Mouse (Mus musculus) embryonic facial prominence, embryonic 10.5 days (tissue): Measurements from ENCODE around the gene Coq3. TPM values are rescaled to one million over a fixed set of nuclear protein-coding genes. Genes with fewer than 3 reads are reported as not detected.
A peak's percentile ranks its signal among the peaks of the same experiment; 100 is the strongest.

Experiments used
- DNase-seq: peaks from one replicate; pipeline ENCODE4 v3.0.0-alpha.2; 2017; ENCODE audit warnings: low spot score
- H3K27ac ChIP-seq: fragments of 300-500 bp; sonication (generic); replicated peaks from 2 replicates; pipeline ENCODE4 v1.5.1; 2016; ENCODE audit warnings: mild to moderate bottlenecking
- H3K27me3 ChIP-seq: fragments of 300-500 bp; sonication (generic); replicated peaks from 2 replicates; pipeline ENCODE4 v1.6.1; 2016; ENCODE audit warnings: low read depth, mild to moderate bottlenecking; ENCODE audit not compliant: poor library complexity, severe bottlenecking
- H3K36me3 ChIP-seq: fragments of 300-500 bp; sonication (generic); replicated peaks from 2 replicates; pipeline ENCODE4 v1.6.1; 2016; ENCODE audit warnings: mild to moderate bottlenecking, moderate library complexity
- H3K4me1 ChIP-seq: fragments of 300-500 bp; sonication (generic); 2 replicates; pipeline ENCODE4 v1.6.1; 2016
- H3K4me3 ChIP-seq: fragments of 300-500 bp; sonication (generic); 2 replicates; pipeline ENCODE4 v1.5.1; 2016; ENCODE audit warnings: mild to moderate bottlenecking, moderate library complexity
- H3K9me3 ChIP-seq: fragments of 300-500 bp; sonication (generic); 2 replicates; pipeline ENCODE4 v1.6.1; 2016; ENCODE audit warnings: mild to moderate bottlenecking
- WGBS: fragments of 180-500 bp; shearing (Covaris S2); methylation state at CpG from one replicate; pipeline ENCODE4 v1.1.7; 2016; 5-methylcytosine and 5-hydroxymethylcytosine counted together
- polyA plus RNA-seq: library from polyadenylated mRNA; unstranded; fragments of >200 nt; fragmentation: Nextera tagmentation; extraction: Ambion mirVana; gene quantifications from 2 replicates; pipeline ENCODE4 v1.2.1, GENCODE M21; 2016

Coq3 gene
- polyA plus RNA-seq: 12.2 TPM in 2 replicates

- H3K4me1 ChIP-seq: no peaks in the 10 kb centered on the region
- under 1% methylated on average over 51 of the region's 51 CpGs for WGBS
Measured at GRCm38 (mm10) chr4:21879565-21880220, at the start of gene Coq3. TSS of gene Coq3 (plus strand) at chr4:21879673.

GRCm38 (mm10) chr4:21832844-21833243 is 46.6 kb upstream of the Coq3 start:
- Histone ChIP-seq H3K27me3 (no peaks in the 10 kb centered on the region), H3K4me3 (no peak overlapping the region), H3K4me1 (no peaks in the 10 kb centered on the region), H3K27ac (no peak overlapping the region), H3K9me3 (no peaks in the 10 kb centered on the region), H3K36me3 (peaks cover 39% of the 10 kb centered on the region)
- DNase-seq: no peak
- 93% methylated on average over 8 of the region's 8 CpGs for WGBS

More at GRCm38 (mm10) chr4:21879565-21880220, at the start of gene Coq3:
- H3K9me3 ChIP-seq: no peaks in the 10 kb centered on the region
- H3K27me3 ChIP-seq: no peaks in the 10 kb centered on the region
- DNase-seq: peak; percentile 86
- H3K27ac ChIP-seq: peak within 1 kb of the TSS; percentile 93
- peaks cover 25% of the 10 kb centered on the region for H3K36me3 ChIP-seq
- H3K4me3 ChIP-seq: peak within 1 kb of the TSS; percentile 78

GRCm38 (mm10) chr4:21847481-21848286 is 31.8 kb upstream of the Coq3 start, which contains the start of gene Pnisr:
TSS of gene Pnisr (plus strand) at chr4:21847583.
- DNase-seq: peak; percentile 93
- Histone ChIP-seq H3K4me1 (peaks cover 16% of the 10 kb centered on the region), H3K27ac (peak within 1 kb of the TSS; percentile 99), H3K27me3 (no peaks in the 10 kb centered on the region), H3K9me3 (no peaks in the 10 kb centered on the region), H3K4me3 (peak within 1 kb of the TSS; percentile 90), H3K36me3 (peaks cover 5% of the 10 kb centered on the region; the same call in 1 of the 2 replicates)
- under 1% methylated on average over 50 of the region's 50 CpGs for WGBS

- DNase-seq: peak; percentile 93
- peaks cover 16% of the 10 kb centered on the region for H3K4me1 ChIP-seq
- peaks cover 9% of the 10 kb centered on the region; the same call in 1 of the 2 replicates for H3K36me3 ChIP-seq
- H3K9me3 ChIP-seq: no peaks in the 10 kb centered on the region
- peak overlapping the region; percentile 90 for H3K4me3 ChIP-seq
- under 1% methylated on average over 24 of the region's 24 CpGs for WGBS
- H3K27me3 ChIP-seq: no peaks in the 10 kb centered on the region
- H3K27ac ChIP-seq: peak overlapping the region; percentile 99
Measured at GRCm38 (mm10) chr4:21848287-21848630, 31.2 kb upstream of the Coq3 start.

- WGBS: 57% methylated on average over 1 of the region's 1 CpGs
Measured at GRCm38 (mm10) chr4:21857481-21857880, 22.0 kb upstream of the Coq3 start.

GRCm38 (mm10) chr4:21865226-21865625 is 14.2 kb upstream of the Coq3 start:
- Histone ChIP-seq H3K27ac (no peak overlapping the region), H3K36me3 (peaks cover 95% of the 10 kb centered on the region), H3K4me3 (no peak overlapping the region), H3K4me1 (no peaks in the 10 kb centered on the region), H3K27me3 (no peaks in the 10 kb centered on the region), H3K9me3 (no peaks in the 10 kb centered on the region)
- 96% methylated on average over 1 of the region's 1 CpGs for WGBS
- DNase-seq: no peak

More at GRCm38 (mm10) chr4:21857481-21857880, 22.0 kb upstream of the Coq3 start:
- DNase-seq: no peak
- H3K27me3 ChIP-seq: no peaks in the 10 kb centered on the region
- peaks cover 92% of the 10 kb centered on the region for H3K36me3 ChIP-seq
- H3K4me1 ChIP-seq: no peaks in the 10 kb centered on the region
- no peak overlapping the region for H3K4me3 ChIP-seq
- no peak overlapping the region for H3K27ac ChIP-seq
- H3K9me3 ChIP-seq: no peaks in the 10 kb centered on the region

GRCm38 (mm10) chr4:21878776-21879175 is 697 bp upstream of the Coq3 start:
- Histone ChIP-seq H3K27ac (no peak overlapping the region), H3K4me3 (peak overlapping the region; percentile 78), H3K27me3 (no peaks in the 10 kb centered on the region), H3K9me3 (no peaks in the 10 kb centered on the region), H3K36me3 (peaks cover 33% of the 10 kb centered on the region), H3K4me1 (no peaks in the 10 kb centered on the region)
- 41% methylated on average over 6 of the region's 6 CpGs for WGBS
- no peak for DNase-seq

- H3K27me3 ChIP-seq: no peaks in the 10 kb centered on the region
- DNase-seq: no peak
- no peak overlapping the region for H3K4me3 ChIP-seq
- 93% methylated on average over 6 of the region's 6 CpGs for WGBS
- no peaks in the 10 kb centered on the region for H3K4me1 ChIP-seq
- H3K9me3 ChIP-seq: no peaks in the 10 kb centered on the region
- H3K36me3 ChIP-seq: no peaks in the 10 kb centered on the region
- no peak overlapping the region for H3K27ac ChIP-seq
Measured at GRCm38 (mm10) chr4:21882806-21883205, 3.3 kb downstream of the Coq3 start.

- Histone ChIP-seq H3K4me1 (no peaks in the 10 kb centered on the region), H3K27me3 (no peaks in the 10 kb centered on the region), H3K4me3 (no peak overlapping the region), H3K9me3 (no peaks in the 10 kb centered on the region), H3K27ac (no peak overlapping the region), H3K36me3 (no peaks in the 10 kb centered on the region)
- WGBS: 91% methylated on average over 8 of the region's 8 CpGs
- DNase-seq: no peak
Measured at GRCm38 (mm10) chr4:21885831-21886230, 6.4 kb downstream of the Coq3 start.

- Histone ChIP-seq H3K4me1 (peaks cover 23% of the 10 kb centered on the region), H3K36me3 (peaks cover 6% of the 10 kb centered on the region; the same call in 1 of the 2 replicates), H3K4me3 (peak within 1 kb of the TSS; percentile 84), H3K9me3 (no peaks in the 10 kb centered on the region), H3K27ac (peak within 1 kb of the TSS; percentile 98), H3K27me3 (peaks cover 7% of the 10 kb centered on the region)
- peak; percentile 82 for DNase-seq
- WGBS: under 1% methylated on average over 83 of the region's 83 CpGs
Measured at GRCm38 (mm10) chr4:21930971-21931771, 51.7 kb downstream of the Coq3 start, which contains the start of gene Faxc. TSS of gene Faxc (plus strand) at chr4:21931329.

- no peaks in the 10 kb centered on the region for H3K9me3 ChIP-seq
- DNase-seq: no peak
- peaks cover 23% of the 10 kb centered on the region for H3K4me1 ChIP-seq
- H3K27ac ChIP-seq: peak overlapping the region; percentile 98
- peak overlapping the region; percentile 84 for H3K4me3 ChIP-seq
- WGBS: 18% methylated on average over 23 of the region's 23 CpGs
- peaks cover 14% of the 10 kb centered on the region for H3K36me3 ChIP-seq
- H3K27me3 ChIP-seq: peaks cover 7% of the 10 kb centered on the region
Measured at GRCm38 (mm10) chr4:21931772-21932630, 52.5 kb downstream of the Coq3 start.
